Mouse (Mus musculus) midbrain, postnatal 0 days (tissue): ENCODE data around the gene Chd9. TPM values are rescaled to one million over a fixed set of nuclear protein-coding genes. Genes with fewer than 3 reads are reported as not detected.

Experiments
- ATAC-seq: fragments of 200-750 bp; cut with Nextera tagmentation; 2 replicates; pipeline ENCODE4 v1.8.0; 2017; ENCODE audit warnings: moderate number of reproducible peaks, mild to moderate bottlenecking, moderate TSS enrichment, moderate library complexity; ENCODE audit not compliant: low FRiP score
- DNase-seq: peaks from one replicate; pipeline ENCODE4 v3.0.0-alpha.2; 2015; ENCODE audit warnings: low spot score
- H3K27ac ChIP-seq: fragments of 300-500 bp; sonication (generic); 2 replicates; pipeline ENCODE4 v1.5.1; 2014; ENCODE audit warnings: low read depth, mild to moderate bottlenecking, low read length, mixed read lengths
- H3K27me3 ChIP-seq: fragments of 300-500 bp; sonication (generic); 2 replicates; pipeline ENCODE4 v1.6.1; 2014; ENCODE audit warnings: low read length, control low read depth, mixed read lengths; ENCODE audit not compliant: insufficient read depth
- H3K36me3 ChIP-seq: fragments of 300-500 bp; sonication (generic); 2 replicates; pipeline ENCODE4 v1.6.1; 2014; ENCODE audit warnings: low read length, control low read depth, mixed read lengths; ENCODE audit not compliant: insufficient read depth
- H3K4me1 ChIP-seq: fragments of 300-500 bp; sonication (generic); 2 replicates; pipeline ENCODE4 v1.6.1; 2014; ENCODE audit warnings: mild to moderate bottlenecking, control low read depth, antibody characterized with exemption, low read length, mixed read lengths; ENCODE audit not compliant: insufficient read depth
- H3K4me2 ChIP-seq: fragments of 300-500 bp; sonication (generic); 2 replicates; pipeline ENCODE4 v1.6.1; 2014; ENCODE audit warnings: low read depth, mild to moderate bottlenecking, low read length, mixed read lengths; ENCODE audit not compliant: poor library complexity, severe bottlenecking
- H3K4me3 ChIP-seq: fragments of 300-500 bp; sonication (generic); 2 replicates; pipeline ENCODE4 v1.5.1; 2014; ENCODE audit warnings: low read depth, mild to moderate bottlenecking, low read length, moderate library complexity
- H3K9ac ChIP-seq: fragments of 300-500 bp; sonication (generic); replicated peaks from 2 replicates; pipeline ENCODE4 v1.6.1; 2014; ENCODE audit warnings: mild to moderate bottlenecking, low read length, moderate library complexity, mixed read lengths; ENCODE audit not compliant: poor library complexity, severe bottlenecking
- H3K9me3 ChIP-seq: fragments of 300-500 bp; sonication (generic); 2 replicates; pipeline ENCODE4 v1.6.1; 2016; ENCODE audit warnings: low read length, control low read depth
- CTCF ChIP-seq: IDR thresholded peaks from 2 replicates; pipeline ENCODE4 v1.5.1; 2016; ENCODE audit warnings: antibody characterized with exemption, mild to moderate bottlenecking
- WGBS: fragments of 180-500 bp; shearing (Covaris S2); extraction: QIAGEN DNeasy Blood & Tissue Kit; methylation state at CpG from one replicate; pipeline ENCODE4 v1.1.7; 2014; 5-methylcytosine and 5-hydroxymethylcytosine counted together
- polyA plus RNA-seq: library from polyadenylated mRNA; unstranded; fragments of >200 nt; fragmentation: Nextera tagmentation; extraction: Ambion mirVana; gene quantifications from 2 replicates; pipeline ENCODE4 v1.2.1, GENCODE M21; 2015
- total RNA-seq: library from RNA; depleted of rRNA; stranded (reverse); fragments of >200 nt; gene quantifications from 2 replicates; pipeline ENCODE4 v1.2.3, GENCODE M21; 2014

The Chd9 gene
- total and polyA plus RNA-seq, 2 experiments from 2014 or later: 78.5 to 97.4 TPM

GRCm38 (mm10) chr8:90891872-90892578 is 63.9 kb downstream of the Chd9 start:
- Histone ChIP-seq H3K36me3 (no peaks in the 10 kb centered on the region), H3K27ac (no peak overlapping the region), H3K4me2 (no peak overlapping the region), H3K27me3 (no peaks in the 10 kb centered on the region), H3K4me3 (no peak overlapping the region), H3K9me3 (no peaks in the 10 kb centered on the region), H3K4me1 (no peaks in the 10 kb centered on the region; the same call in 1 of the 2 replicates), H3K9ac (no peak overlapping the region)
- no peak for TF ChIP-seq CTCF
- 91% methylated on average over 8 of the region's 8 CpGs for WGBS
- DNase-seq (no peak), ATAC-seq (no peak)

GRCm38 (mm10) chr8:90892579-90892919 is 64.4 kb downstream of the Chd9 start:
- TF ChIP-seq CTCF: no peak

GRCm38 (mm10) chr8:90894231-90894914 is 66.2 kb downstream of the Chd9 start:
- H3K9ac ChIP-seq: no peak overlapping the region
- no peak overlapping the region for H3K4me2 ChIP-seq
- 50% methylated on average over 14 of the region's 14 CpGs for WGBS
- no peak for ATAC-seq
- H3K4me1 ChIP-seq: no peaks in the 10 kb centered on the region; the same call in 1 of the 2 replicates
- no peaks in the 10 kb centered on the region for H3K36me3 ChIP-seq
- no peaks in the 10 kb centered on the region for H3K9me3 ChIP-seq
- TF ChIP-seq CTCF: no peak
- no peak for DNase-seq
- H3K4me3 ChIP-seq: no peak overlapping the region
- no peak overlapping the region for H3K27ac ChIP-seq
- H3K27me3 ChIP-seq: no peaks in the 10 kb centered on the region

More at GRCm38 (mm10) chr8:90892579-90892919, 64.4 kb downstream of the Chd9 start:
- Histone ChIP-seq H3K4me2 (no peak overlapping the region), H3K4me1 (no peaks in the 10 kb centered on the region; the same call in 1 of the 2 replicates), H3K9me3 (no peaks in the 10 kb centered on the region), H3K36me3 (no peaks in the 10 kb centered on the region), H3K9ac (no peak overlapping the region), H3K27me3 (no peaks in the 10 kb centered on the region), H3K27ac (no peak overlapping the region), H3K4me3 (no peak overlapping the region)
- ATAC-seq: no peak
- DNase-seq: no peak
- 89% methylated on average over 5 of the region's 5 CpGs for WGBS

- no peaks in the 10 kb centered on the region for H3K9me3 ChIP-seq
- H3K36me3 ChIP-seq: no peaks in the 10 kb centered on the region
- H3K27ac ChIP-seq: no peak overlapping the region
- no peaks in the 10 kb centered on the region for H3K27me3 ChIP-seq
- no peak for ATAC-seq
- DNase-seq: no peak
- H3K4me1 ChIP-seq: no peaks in the 10 kb centered on the region; the same call in 1 of the 2 replicates
- WGBS: 55% methylated on average over 5 of the region's 5 CpGs
- no peak overlapping the region for H3K4me2 ChIP-seq
- H3K9ac ChIP-seq: no peak overlapping the region
- no peak for TF ChIP-seq CTCF
- no peak overlapping the region for H3K4me3 ChIP-seq
Measured at GRCm38 (mm10) chr8:90897343-90897742, 69.2 kb downstream of the Chd9 start.

- TF ChIP-seq CTCF: no peak
- DNase-seq (no peak), ATAC-seq (no peak)
- Histone ChIP-seq H3K4me3 (no peak overlapping the region), H3K9ac (no peak overlapping the region), H3K9me3 (no peaks in the 10 kb centered on the region), H3K27me3 (no peaks in the 10 kb centered on the region), H3K36me3 (no peaks in the 10 kb centered on the region), H3K4me2 (no peak overlapping the region), H3K4me1 (no peaks in the 10 kb centered on the region; the same call in 1 of the 2 replicates), H3K27ac (no peak overlapping the region)
- WGBS: 39% methylated on average over 6 of the region's 6 CpGs
Measured at GRCm38 (mm10) chr8:90898578-90898977, 70.4 kb downstream of the Chd9 start.

GRCm38 (mm10) chr8:90902002-90902401 is 73.8 kb downstream of the Chd9 start:
- ATAC-seq: no peak
- 86% methylated on average over 2 of the region's 2 CpGs for WGBS
- no peak overlapping the region for H3K4me3 ChIP-seq
- DNase-seq: no peak
- no peaks in the 10 kb centered on the region for H3K4me1 ChIP-seq
- no peak overlapping the region for H3K4me2 ChIP-seq
- no peaks in the 10 kb centered on the region for H3K9me3 ChIP-seq
- H3K27ac ChIP-seq: no peak overlapping the region
- no peaks in the 10 kb centered on the region for H3K36me3 ChIP-seq
- no peak overlapping the region for H3K9ac ChIP-seq
- TF ChIP-seq CTCF: no peak
- H3K27me3 ChIP-seq: no peaks in the 10 kb centered on the region
